Mouse (Mus musculus): ENCODE measurements around the gene Usp20.

Usp20 gene

DNA sequence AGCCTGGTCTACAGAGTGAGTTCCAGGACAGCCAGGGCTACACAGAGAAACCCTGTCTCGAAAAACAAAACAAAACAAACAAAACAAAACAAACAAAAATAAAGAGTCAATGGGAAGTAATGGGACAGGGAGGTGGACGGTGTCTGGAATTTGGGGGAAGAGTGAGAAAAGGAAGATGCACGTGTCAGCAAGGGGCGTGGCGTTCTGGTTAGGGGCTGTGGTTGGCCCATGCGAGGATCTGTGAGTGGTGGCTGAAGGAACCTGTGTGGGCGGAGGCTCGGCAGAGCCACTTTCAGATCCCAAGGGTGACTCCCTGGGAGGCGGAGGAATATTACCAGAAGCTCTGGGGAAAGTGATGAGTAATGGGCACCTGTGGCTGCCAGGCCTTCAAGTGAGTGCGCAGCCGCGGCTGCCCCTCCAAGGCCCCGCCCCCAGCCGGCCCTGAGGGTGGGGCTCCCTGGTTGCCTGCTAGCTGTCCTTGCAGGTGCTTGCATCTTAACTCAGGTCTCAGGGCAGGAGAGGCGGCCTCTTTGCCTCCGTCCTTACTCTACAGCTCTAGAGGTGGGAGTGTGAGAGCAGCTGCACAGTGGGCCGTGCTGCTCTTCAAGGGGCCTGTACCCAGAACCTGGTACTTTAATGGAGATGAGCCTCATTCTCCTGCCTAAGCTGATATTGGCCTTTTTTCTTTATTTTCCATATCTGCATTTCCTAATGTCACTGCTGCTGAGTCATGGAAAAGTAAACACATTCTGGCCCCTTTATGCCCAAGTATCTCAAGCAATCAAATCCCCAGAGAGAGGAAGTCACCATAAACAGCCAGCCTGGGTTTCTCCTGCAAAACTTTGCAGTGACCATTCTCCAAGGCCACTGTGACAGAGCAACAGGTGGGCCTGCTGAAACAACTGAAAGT, 3.3 kb downstream of the Usp20 start:
- DNase-seq (ENCODE audit: low read depth, low spot score): no peak

- DNase-seq (ENCODE audit: low read depth, low spot score): no peak
Observed at GRCm38 (mm10) chr2:30990221-30990620, 8.1 kb downstream of the Usp20 start.

- DNase-seq (ENCODE audit: low read depth, low spot score): no peak
Observed at GRCm38 (mm10) chr2:30994853-30995252, 12.8 kb downstream of the Usp20 start.

GRCm38 (mm10) chr2:30995432-30995996, 13.4 kb downstream of the Usp20 start:
- no peak for DNase-seq (ENCODE audit: low read depth, low spot score)

DNA sequence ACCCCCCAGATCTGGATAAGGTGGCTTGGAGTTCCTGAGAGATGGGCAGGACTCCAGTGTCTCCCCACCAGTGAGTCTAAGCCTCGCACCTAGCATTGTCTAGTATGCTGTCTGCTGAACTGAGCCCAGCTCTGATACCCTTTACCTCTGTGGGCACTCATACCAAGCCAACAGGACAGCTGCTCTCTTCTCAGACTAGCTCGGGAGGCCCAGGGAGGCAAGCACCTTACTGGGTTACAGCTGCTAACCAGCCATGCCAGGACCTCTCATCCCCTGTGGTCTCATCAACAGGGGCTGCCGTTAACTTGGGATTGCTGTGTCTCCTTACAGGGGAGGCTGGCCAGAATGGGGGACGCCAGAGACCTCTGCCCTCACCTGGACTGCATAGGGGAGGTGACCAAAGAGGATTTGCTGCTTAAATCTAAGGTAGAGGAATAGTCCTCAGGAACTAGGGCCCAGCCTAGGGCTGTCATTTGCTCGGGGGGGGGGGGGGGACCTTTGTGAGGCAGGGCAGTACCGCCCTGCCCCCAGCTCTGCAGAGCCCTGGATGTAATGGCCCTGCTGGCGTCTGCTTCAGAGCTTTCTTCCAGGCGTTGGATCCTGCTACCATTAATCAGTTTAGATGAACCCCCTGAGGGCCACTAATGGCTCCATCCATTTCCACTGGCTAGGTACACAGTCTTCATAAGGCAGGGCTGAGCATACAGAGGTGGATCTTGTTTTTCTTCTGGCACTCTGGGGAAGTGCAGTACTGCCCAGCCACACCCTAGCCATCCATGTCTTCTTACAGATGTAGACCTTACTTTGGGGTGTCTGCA, 16.6 kb downstream of the Usp20 start:
- no peak for DNase-seq (ENCODE audit: low read depth, low spot score)

DNA sequence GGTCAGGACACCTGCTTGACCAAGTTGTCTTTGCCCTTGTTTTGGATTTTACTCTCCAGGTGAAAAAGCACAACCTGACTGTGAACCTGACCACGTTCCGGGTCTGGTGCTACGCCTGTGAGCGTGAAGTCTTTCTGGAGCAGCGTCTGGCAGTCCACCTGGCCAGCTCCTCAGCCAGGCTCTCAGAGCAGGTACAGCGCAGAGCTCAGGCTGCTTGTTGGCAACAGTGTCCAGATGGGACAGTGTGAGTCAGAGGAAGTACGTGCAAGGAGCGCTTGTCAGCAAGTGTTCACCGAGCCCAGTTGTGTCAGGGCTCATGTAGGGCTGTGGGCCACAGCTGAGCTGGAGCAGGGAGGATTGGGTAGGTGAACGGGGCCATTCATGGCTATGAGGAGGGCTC, 20.8 kb downstream of the Usp20 start:
- no peak for DNase-seq (ENCODE audit: low read depth, low spot score)

- DNase-seq (ENCODE audit: low read depth, low spot score): no peak
Observed at GRCm38 (mm10) chr2:31005453-31005852, 23.4 kb downstream of the Usp20 start.

DNA sequence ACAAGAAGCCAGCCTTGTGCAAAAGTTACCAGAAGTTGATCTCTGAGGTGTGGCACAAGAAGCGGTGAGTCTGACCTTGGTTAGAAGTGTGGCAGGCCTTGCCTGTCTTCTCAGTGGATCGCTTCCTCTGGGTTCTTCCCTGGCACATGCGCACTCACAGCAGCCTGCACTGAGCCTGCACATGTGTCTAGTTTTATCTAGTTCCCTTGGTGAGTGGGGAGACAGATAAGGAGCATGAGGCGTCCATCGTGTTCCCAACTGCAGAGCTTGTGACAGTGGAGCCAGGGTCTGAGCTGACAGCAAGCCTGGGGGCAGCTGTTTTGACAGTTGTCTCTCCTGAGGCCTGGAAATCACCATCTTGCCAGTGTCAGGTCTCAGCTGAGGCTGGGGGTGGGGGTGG, 24.4 kb downstream of the Usp20 start:
- no peak for DNase-seq (ENCODE audit: low read depth, low spot score)

DNA sequence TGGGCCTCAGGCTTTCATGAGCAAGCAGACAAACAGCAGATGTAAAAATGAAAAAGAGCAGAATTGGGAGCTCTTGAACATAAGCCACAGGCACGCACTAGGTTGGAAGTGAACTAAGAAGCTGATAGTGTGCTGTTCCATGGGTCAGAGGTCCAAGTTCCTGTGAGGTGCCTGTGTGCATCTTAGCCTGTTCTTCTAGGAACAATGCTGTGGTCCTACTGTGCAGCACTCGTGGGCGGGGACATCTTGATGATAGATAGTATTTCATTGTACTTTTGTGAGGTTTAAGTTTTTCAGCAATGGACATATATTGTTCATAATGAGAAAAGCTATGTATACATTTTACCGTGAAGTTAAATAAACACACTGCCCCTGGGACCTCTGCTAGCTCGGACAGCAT, 25.1 kb downstream of the Usp20 start:
- DNase-seq (ENCODE audit: low read depth, low spot score): no peak

DNA sequence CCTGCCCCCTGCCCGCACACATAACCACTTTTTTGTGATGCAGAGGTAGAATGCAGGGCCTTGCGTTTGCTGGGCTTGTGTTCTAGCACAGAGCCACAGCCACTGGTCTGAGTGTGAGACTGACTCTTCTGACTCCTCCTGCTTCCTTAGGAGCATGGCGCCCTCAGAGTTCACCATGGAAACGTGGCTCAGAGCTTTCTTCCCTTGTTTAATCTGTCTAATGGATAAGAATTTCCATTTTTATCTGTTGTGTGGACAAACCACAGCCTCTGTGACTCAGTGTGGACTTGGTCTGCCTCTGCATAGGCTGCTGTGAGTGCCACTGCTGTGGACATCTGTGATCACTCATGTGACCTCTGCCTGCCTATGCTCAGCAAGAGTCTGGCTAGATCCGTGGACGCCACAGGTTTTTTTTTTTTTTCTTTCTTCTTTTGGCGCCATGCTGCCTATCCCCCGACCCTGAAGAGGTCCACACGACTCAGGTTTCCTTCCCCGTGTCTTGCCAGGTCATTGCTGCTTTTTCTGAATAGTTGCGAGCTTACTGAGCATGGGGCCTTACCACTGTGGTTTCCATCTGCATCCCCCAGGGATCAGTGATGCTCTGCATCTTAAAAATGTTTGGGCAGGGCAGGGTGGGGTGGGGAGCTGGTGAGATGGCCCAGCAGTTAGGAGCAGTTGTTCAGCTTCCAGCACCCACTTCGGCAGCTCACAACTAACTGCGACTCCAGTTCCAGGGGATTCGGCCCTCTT, 31.5 kb downstream of the Usp20 start:
- DNase-seq (ENCODE audit: low read depth, low spot score): no peak

GRCm38 (mm10) chr2:31017625-31018317, 35.7 kb downstream of the Usp20 start:
- DNase-seq (ENCODE audit: low read depth, low spot score): no peak

DNA sequence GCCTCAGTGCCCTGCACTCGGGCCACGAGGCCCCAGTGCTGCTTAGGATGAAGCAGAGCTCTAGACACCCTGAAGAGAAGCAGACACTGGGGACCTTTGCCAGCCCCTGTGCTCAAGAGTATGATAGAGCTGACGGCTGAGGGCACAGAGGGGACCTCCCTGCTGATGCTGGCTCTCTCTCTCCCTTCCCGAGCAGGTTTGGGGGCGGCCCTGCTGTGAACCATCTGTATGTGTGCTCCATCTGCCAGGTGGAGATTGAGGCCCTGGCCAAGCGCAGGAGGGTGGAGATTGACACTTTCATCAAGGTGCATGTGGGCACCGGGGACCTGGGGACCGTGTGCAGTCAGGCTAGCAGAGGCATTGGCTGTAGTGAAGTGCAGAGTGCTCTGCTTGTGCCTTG, 36.4 kb downstream of the Usp20 start:
- DNase-seq (ENCODE audit: low read depth, low spot score): no peak

DNA sequence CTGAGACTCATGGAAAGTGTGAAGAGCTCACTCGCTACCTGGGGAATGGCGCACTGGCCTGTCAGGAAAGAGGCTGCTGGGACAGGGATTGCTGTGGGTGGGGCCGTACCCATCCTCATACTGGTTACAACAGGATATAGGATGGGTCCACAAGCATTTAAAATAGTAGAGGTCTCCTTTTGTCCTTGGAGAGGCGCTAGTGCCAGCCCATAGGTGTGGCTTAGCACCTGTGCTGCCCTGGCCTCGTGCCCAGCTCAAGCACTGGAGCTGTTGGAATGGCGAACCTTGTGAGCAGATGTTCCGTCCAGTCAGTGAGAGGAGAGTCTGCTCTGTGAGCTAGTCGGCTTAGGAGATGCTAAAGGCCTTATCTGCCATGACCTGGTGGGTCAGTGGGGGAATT, 36.9 kb downstream of the Usp20 start:
- DNase-seq (ENCODE audit: low read depth, low spot score): no peak

DNA sequence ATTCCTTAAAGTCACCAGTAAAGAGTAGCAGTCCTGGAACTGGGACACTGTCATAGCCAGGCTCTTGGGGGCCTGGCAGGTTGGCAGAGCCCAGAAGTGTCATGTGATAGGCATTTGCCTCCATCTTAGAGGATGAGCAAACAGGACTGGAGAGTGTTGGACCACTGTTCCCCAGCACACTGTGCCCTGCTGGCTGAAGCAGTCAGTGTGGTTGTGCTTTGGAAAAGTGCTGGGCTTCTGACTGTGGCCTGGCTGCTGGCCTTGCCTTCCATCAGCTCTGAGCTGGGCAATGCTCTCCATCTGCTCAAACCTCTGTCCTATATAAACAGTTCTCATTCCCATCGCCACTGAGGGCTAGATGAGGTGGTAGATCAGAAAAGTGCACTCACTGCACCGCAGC, 38.1 kb downstream of the Usp20 start:
- no peak for DNase-seq (ENCODE audit: low read depth, low spot score)

DNA sequence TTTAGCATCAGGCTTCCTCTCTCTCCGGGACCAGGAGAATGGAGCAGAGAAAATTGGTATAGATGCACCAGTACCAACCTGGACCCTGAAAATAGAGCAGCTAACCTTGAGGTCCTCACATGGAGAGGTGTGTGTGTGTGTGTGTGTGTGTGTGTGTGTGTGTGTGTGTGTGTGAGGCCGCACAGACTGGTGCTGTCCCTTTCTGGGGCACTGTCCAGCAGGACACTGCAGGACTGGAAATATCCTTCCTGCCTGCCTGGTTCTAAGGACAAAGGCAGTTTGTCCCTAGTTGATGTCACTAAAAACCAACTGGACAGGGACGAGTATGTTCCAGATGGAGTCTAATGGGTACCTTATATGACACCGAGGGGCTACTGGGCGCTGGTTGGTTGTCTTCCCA, 41.9 kb downstream of the Usp20 start:
- no peak for DNase-seq (ENCODE audit: low read depth, low spot score)

DNA sequence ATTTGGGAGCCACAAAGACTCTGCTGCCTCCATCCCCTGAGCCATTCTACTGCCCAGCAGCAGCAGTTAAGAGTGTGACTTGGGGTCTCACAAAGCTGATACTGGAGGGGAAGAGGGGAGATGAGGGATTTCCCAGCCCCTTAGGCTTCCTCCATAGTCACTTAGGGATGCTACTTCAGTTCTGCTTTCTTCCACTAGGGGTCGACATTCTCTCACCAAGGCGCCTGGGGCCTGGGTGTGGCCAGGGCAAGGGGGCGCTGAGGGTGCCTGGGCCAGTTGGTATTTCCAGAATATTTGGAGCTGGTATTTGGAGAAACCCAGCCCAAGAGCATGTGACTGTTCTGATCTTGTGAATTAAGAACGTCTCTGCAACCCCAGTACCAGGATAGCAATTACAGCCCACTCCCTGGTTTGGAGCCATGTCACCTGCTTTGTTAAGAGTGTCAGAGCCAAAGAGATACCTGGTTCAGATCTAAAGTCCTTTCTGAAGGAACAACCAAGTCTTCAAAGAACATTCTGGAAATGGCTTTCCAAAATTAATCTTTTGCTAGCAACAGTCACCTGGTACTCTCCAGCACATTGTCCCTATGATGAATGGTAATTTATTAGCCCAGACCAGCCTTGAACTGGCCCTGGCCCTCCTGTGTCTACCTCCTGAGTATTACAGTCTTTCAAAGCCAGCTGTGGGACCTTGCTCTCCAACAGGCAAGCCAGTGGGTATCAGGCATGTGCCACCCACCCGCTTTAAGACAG, 42.7 kb downstream of the Usp20 start:
- DNase-seq (ENCODE audit: low read depth, low spot score): peak; percentile 22

DNA sequence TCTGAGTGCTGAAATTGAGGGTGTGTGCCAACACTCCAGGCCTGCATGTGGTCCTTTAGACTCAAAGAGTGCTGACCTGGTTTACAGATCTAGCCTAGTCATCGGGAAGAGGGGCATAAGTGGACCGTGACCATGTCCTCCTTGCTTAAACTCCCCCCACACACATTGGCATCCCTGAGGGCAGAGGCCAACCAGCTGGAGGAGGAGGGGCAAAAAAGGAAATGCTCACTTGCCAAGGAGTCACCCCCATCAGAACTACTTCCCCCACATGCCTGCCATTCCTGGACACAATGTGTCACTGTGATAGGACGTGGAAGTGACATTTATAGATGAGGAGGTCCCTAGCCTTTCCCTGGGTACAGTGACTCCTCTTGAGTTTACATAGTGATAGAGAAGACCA, 43.4 kb downstream of the Usp20 start:
- no peak for DNase-seq (ENCODE audit: low read depth, low spot score)

GRCm38 (mm10) chr2:31026642-31027041, 44.6 kb downstream of the Usp20 start:
- no peak for DNase-seq (ENCODE audit: low read depth, low spot score)

GRCm38 (mm10) chr2:31031972-31032371, 49.9 kb downstream of the Usp20 start:
- no peak for DNase-seq (ENCODE audit: low read depth, low spot score)

GRCm38 (mm10) chr2:31036811-31037210, 54.7 kb downstream of the Usp20 start:
- no peak for DNase-seq (ENCODE audit: low read depth, low spot score)

All from retina, adult 2 months (tissue).